Mouse (Mus musculus) MEL-GATA-1-ER (cell line): ENCODE data around the gene Fars2.

Experiments used
- DNase-seq: peaks from one replicate; pipeline ENCODE4 v3.0.0-alpha.2; 2012; ENCODE audit warnings: low read depth; ENCODE audit errors: extremely low read depth

Fars2 gene

DNA sequence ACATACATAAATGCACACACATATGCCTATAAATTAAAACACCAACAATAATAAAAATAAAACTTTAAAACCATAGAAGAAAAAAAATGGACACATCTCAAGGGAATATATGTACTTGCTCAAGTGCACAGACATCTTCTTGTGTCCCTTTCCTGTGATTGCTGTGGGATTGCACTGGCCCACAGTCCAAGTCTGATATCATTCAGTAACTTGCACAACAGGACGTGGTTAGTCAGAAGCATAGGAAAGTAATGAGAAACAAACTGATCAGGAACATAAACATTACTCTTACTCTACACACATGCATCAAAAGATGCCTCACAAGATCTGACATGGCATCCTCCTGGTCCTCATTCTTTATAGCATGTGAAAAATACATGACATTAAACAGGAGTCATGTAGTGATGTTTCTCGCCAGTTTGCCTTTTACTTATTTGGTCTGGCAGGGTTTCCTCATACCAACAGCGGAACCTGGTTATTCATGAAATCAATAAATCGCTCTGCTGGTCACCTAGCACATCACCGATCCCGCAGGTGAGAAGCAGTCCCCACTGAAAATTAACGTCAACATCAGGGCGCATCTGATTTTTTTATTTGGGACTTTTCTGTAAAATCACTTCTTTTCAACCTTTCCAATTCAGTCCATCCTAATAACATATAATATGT, 563.6 kb downstream of the Fars2 start:
- DNase-seq = no peak

- no peak for DNase-seq
These were observed 566.4 kb downstream of the Fars2 start for GRCm38 (mm10) chr13:36683581-36683980.

- DNase-seq = no peak
These were observed 578.4 kb downstream of the Fars2 start for GRCm38 (mm10) chr13:36695516-36696201.

GRCm38 (mm10) chr13:36696351-36696771, 579.1 kb downstream of the Fars2 start:
- no peak for DNase-seq

GRCm38 (mm10) chr13:36707088-36707690, 590.0 kb downstream of the Fars2 start:
- DNase-seq = no peak

DNA sequence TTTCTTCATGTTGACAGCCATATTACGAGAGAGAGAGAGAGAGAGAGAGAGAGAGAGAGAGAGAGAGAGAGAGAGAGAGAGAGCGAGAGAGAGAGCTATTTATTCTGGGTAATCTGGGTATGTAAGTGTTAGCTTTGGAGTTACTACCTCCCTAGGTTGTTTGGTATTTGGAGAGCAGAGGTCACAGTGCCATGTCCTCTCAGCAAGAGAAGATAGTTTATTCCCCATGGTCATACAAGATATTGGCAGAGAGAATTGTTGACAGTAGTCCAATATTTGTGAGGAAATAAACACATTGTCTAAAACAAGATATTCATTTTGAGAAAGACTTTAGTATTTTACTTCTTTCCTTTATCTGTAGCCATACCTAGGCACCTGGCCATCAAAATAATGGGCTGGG, 596.9 kb downstream of the Fars2 start:
- DNase-seq = no peak

- DNase-seq = no peak
These were observed 599.5 kb downstream of the Fars2 start for GRCm38 (mm10) chr13:36716708-36717107.

DNA sequence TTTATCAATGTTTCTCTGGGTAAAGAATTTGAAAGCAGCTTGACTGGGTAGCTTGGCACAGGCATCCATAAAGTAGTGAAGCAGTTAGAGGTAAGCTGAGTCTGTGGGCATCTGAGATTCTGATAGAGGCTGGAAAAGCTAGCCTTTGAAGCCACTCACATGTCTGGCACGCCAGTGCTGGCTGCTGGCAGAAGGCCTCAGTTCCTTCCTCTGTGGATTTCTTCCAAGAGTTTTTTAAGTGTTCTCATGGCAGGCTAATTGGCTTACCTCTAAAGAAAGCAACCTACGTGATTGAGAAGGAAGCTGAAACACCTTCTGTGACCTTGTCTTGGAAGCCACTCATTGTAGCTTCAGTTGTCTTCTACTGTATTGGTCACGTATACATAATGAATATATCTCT, 600.2 kb downstream of the Fars2 start:
- DNase-seq = no peak

- no peak for DNase-seq
These were observed 603.2 kb downstream of the Fars2 start for GRCm38 (mm10) chr13:36720297-36721017.

DNA sequence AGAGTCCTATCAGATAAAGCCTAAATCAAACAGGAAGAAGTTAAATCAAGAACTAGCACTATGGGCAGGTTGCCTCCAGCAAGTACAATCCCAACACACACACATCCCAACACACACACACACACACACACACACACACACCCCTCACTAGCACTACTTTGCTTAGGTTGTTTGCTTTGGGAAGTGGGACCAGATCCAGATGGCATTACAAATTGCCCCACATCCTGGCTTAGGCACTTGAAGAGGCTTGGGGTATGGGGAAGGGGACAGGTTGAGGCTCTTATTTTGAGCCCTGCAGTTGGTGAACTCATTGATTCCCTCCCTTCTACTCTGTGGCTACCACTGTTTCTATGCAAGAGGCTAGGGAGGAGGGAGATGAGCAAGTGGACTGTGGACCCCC, 605.1 kb downstream of the Fars2 start:
- no peak for DNase-seq

DNA sequence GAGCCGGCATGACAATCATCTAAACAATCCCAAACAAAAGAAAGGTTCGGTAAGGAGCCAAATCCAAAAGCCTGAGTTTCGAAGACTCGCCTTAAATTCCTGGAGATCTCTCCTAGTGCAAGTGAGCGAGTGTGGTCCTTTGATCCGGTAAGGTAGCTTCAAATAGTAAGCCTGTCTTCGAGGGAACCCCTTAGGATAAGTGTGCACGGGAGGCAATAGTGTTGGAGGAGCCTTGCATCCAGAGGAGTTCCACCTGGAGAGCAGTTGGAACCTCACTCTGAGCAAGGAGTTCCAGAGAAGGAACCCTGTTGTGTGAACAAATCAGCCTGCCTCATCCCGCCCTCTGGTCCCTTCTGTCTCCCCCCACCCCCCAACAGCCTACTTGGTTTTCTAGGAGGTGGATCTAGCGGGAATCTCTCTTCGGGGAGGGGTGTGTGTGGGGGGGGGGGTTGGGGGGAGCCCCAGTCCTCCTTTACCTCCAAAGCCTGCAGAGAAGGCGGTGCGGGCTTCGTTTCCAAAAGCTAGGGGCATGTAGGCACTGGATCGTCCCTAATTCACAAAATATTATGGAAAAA, 606.6 kb downstream of the Fars2 start:
- DNase-seq = no peak

GRCm38 (mm10) chr13:36724533-36725470, 607.6 kb downstream of the Fars2 start:
- no peak for DNase-seq

DNA sequence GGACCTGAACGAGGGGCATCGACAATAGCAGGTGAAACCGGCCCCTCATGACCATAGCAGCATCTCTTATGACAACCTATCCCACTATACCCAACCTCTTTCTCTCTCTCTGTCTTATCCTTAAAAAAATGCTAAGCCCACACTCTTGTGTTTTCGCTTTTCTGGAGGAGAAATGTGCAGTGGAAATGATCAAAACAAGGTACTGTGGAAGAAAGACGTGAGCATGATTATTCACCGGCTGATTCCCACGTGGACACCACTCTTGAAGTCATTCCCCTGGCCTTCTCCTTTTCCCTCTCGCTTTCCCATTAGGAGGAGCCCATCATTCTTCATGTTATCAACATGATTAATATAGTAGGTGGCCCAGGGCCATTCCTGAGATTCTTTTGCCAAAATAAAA, 608.7 kb downstream of the Fars2 start:
- no peak for DNase-seq

DNA sequence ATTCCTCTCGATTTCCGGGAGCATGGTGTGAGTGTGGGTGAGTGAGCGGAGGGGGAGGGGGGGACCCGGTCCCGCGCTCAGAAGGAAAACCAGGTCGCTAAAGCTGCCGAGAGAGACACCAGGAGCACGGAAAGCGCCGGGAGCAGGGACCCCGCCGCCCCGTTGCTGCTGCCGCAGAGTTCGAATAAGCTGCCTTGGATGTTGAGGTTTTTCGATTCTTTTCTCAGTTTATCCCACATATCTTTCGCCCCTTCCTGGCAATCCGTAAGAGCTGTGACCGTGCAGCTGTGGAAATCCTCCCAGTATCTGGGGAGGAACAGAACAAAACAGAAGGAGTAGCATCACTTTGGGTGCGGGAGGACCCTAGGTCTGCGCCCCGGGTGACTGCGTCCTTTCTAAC, 609.3 kb downstream of the Fars2 start:
- no peak for DNase-seq

DNA sequence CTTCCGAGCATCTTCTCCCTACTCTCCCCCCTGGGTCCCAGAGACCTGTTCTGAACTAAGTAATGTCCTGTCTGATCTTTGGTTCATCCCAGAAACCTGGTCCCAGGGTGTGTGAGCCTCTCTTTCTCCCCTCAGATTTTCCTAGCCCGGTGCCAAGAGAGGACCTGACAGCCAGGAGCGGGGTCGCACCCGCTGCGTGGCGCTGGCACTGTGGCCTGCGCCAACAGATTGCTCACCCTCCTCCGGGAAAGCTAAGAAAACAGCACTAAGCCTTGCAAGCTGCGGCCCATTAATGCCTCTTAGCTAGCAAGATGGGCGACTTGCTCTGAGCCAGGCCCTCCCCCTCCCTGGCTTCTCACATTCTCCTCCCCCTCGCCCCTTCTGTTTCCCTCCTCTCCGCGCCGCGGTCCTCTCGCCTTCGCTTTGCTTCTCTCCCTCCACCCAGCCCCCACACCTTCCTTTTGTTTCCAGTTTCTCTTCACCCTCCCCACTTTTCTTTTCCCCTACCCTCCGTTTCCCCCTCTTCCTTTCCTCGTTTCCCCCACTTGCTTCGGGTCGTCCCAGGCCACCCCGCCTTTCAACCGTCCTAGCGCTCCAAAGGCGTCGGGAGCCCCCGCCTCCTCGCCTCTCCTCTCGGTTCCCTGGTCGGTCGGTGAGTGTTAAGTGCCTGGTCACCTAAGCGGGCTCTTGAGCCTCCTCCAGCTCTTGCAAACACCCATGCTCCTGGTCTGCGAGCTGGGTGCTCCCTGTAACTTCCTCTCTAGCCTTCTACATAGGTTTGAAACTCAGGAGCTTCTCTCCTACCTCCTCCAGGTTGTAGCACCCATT, 610.0 kb downstream of the Fars2 start:
- no peak for DNase-seq

DNA sequence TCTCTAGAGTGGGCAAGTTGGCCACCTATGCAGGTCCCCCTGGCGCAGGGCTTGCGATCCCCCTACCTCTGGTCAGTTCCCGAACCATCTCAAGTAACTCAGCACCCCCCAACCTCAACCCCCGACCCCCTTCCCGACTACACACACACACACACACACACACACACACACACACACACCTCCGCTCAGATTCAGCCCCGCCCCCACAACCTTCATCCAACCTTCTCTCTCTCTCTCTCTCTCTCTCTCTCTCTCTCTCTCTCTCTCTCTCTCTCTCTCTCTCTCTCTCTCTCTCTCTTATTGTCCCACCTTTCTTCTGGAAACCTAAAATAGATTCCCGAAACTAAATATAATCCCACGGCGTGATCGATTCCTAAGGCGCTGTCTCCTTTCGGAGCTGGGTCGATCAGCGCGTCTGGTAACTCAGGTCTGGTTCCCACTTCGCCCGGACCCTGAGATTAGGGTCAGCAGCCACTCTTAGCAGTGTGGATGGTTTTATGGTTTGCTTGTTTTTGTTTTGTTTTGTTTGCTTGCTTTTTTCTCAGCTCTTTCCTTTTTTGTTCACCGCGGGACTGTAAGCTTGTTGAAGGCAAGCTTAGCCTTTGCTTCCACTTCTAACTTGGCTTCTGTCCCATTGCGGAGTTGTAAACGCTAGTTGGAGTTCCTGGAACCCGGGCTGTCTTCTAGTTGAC, 610.7 kb downstream of the Fars2 start:
- DNase-seq = no peak

GRCm38 (mm10) chr13:36728509-36728908, 611.3 kb downstream of the Fars2 start:
- no peak for DNase-seq

GRCm38 (mm10) chr13:36729731-36730340, 612.6 kb downstream of the Fars2 start:
- DNase-seq = no peak

DNA sequence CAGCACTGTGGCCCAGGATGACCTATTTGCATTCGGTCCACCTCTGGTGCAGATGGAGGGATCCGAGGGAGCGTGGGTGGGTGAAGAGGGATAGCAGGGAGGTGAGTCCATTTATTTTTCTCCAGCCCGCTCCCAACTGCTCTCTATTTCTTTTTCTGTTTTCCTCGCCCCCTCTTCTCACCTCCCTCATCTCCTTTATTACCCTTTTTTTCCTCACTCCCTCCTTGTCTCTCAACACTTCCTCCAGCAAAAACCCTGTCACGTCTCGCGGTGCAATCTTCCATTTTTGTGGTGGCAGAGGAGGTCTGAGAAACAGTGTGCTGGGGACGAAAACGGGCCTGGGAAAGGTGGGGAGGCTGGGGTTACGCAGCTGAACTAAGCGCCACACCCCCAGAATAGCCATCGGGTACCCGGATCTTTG, 613.1 kb downstream of the Fars2 start:
- DNase-seq = no peak
